Comparison of ENCODE assay signal across 8 mouse cellular contexts in genomic region chr11:53351943-53352590, GRCm38 (mm10). TPM values are rescaled to one million over a fixed set of nuclear protein-coding genes. Genes with fewer than 3 reads are reported as not detected.
DNase-seq lines count a peak whose midpoint lies in the region; ATAC-seq lines count a peak whose summit lies in the region.

No protein-coding gene starts in this region.

- no peaks in the 10 kb centered on the region for H3K9me3 ChIP-seq in megakaryocyte, embryonic 14.5 days
- H3K9me3 ChIP-seq in embryonic facial prominence, embryonic 13.5 days, result no peaks in the 10 kb centered on the region
- no peaks in the 10 kb centered on the region for H3K9me3 ChIP-seq in intestine, embryonic 15.5 days
- H3K9me3 ChIP-seq in midbrain, embryonic 16.5 days (replicated peaks; ENCODE audit: control insufficient read depth, low read length, poor library complexity, severe bottlenecking), result no peaks in the 10 kb centered on the region

- ATAC-seq in megakaryocyte, adult 5-6 weeks (ENCODE audit: poor library complexity, severe bottlenecking), result no peak
- ATAC-seq in embryonic facial prominence, embryonic 13.5 days (ENCODE audit: insufficient number of reproducible peaks, insufficient read depth, low FRiP score, low TSS enrichment, low read depth), result no peak
- no peak for ATAC-seq in intestine, embryonic 15.5 days
- no peak for ATAC-seq in midbrain, embryonic 16.5 days

- H3K4me2 ChIP-seq in embryonic facial prominence, embryonic 13.5 days, result peak overlapping the region; percentile 69
- H3K4me2 ChIP-seq in intestine, embryonic 15.5 days (replicated peaks), result peak overlapping the region; percentile 88
- peak overlapping the region; percentile 79 for H3K4me2 ChIP-seq in midbrain, embryonic 16.5 days (ENCODE audit: low read length)

- 3% methylated on average over 14 of the region's 14 CpGs for WGBS in embryonic facial prominence, embryonic 13.5 days
- WGBS in intestine, embryonic 15.5 days, result 5% methylated on average over 14 of the region's 14 CpGs
- 3% methylated on average over 14 of the region's 14 CpGs for WGBS in midbrain, embryonic 16.5 days

- H3K27ac ChIP-seq in embryonic facial prominence, embryonic 13.5 days, result peak overlapping the region; percentile 98
- peak overlapping the region; percentile 98 for H3K27ac ChIP-seq in intestine, embryonic 15.5 days
- H3K27ac ChIP-seq in midbrain, embryonic 16.5 days (ENCODE audit: low read length), result peak overlapping the region; percentile 99

- no peaks in the 10 kb centered on the region for H3K27me3 ChIP-seq in megakaryocyte, embryonic 14.5 days (replicated peaks)
- H3K27me3 ChIP-seq in embryonic facial prominence, embryonic 13.5 days, result no peaks in the 10 kb centered on the region
- no peaks in the 10 kb centered on the region for H3K27me3 ChIP-seq in intestine, embryonic 15.5 days (replicated peaks)
- H3K27me3 ChIP-seq in midbrain, embryonic 16.5 days (ENCODE audit: control insufficient read depth, insufficient read depth, low read depth, low read length), result no peaks in the 10 kb centered on the region

- no peak for DNase-seq in adrenal gland, postnatal 25 days
- DNase-seq in layer of hippocampus, adult 11-12 months (ENCODE audit: low spot score), result no peak
- DNase-seq in urinary bladder, postnatal 14 days (ENCODE audit: low spot score), result no peak

- H3K4me3 ChIP-seq in megakaryocyte, embryonic 14.5 days (replicated peaks), result peak overlapping the region; percentile 98
- H3K4me3 ChIP-seq in embryonic facial prominence, embryonic 13.5 days, result peak overlapping the region; percentile 73
- peak overlapping the region; percentile 98 for H3K4me3 ChIP-seq in intestine, embryonic 15.5 days (replicated peaks)
- H3K4me3 ChIP-seq in midbrain, embryonic 16.5 days (ENCODE audit: low read depth, low read length), result peak overlapping the region; percentile 96

- H3K36me3 ChIP-seq in megakaryocyte, embryonic 14.5 days (replicated peaks; ENCODE audit: low read length), result peaks cover 26% of the 10 kb centered on the region
- 0 out of 2 replicates have a peak, but pooled peaks cover 6% of the 10 kb centered on the region for H3K36me3 ChIP-seq in embryonic facial prominence, embryonic 13.5 days
- no peaks in the 10 kb centered on the region for H3K36me3 ChIP-seq in intestine, embryonic 15.5 days
- H3K36me3 ChIP-seq in midbrain, embryonic 16.5 days (ENCODE audit: control insufficient read depth, insufficient read depth, low read length), result no peaks in the 10 kb centered on the region

- peaks cover 65% of the 10 kb centered on the region for H3K4me1 ChIP-seq in megakaryocyte, embryonic 14.5 days
- peaks cover 4% of the 10 kb centered on the region for H3K4me1 ChIP-seq in embryonic facial prominence, embryonic 13.5 days
- 0 out of 2 replicates have a peak, but pooled peaks cover 3% of the 10 kb centered on the region for H3K4me1 ChIP-seq in intestine, embryonic 15.5 days (replicated peaks)
- peaks cover 18% of the 10 kb centered on the region for H3K4me1 ChIP-seq in midbrain, embryonic 16.5 days (ENCODE audit: control insufficient read depth, insufficient read depth, low read length)

- peak overlapping the region; percentile 94 for H3K9ac ChIP-seq in embryonic facial prominence, embryonic 13.5 days
- H3K9ac ChIP-seq in intestine, embryonic 15.5 days, result peak overlapping the region; percentile 98
- H3K9ac ChIP-seq in midbrain, embryonic 16.5 days (ENCODE audit: low read depth, low read length), result peak overlapping the region; percentile 99

RNA-seq across cellular contexts. Expression of gene Aff4, which starts 1.4 kb away (rescaled TPM):
- 1.2 and 2.3 TPM in 2 replicates for polyA plus RNA-seq in megakaryocyte, embryonic 14.5 days (2012; ENCODE audit: insufficient read depth, low replicate concordance)
- 59.1 and 62.0 TPM in 2 replicates for total RNA-seq in megakaryocyte, adult 5-6 weeks (2015)
- 38.3 and 38.4 TPM in 2 replicates for total RNA-seq in megakaryocyte, adult 5-6 weeks (2017)
- polyA plus RNA-seq in embryonic facial prominence, embryonic 13.5 days (2015; fragmentation: Nextera tagmentation; extraction: Ambion mirVana), result 60.8 and 61.1 TPM in 2 replicates
- 33.7 and 35.4 TPM in 2 replicates for polyA plus RNA-seq in intestine, embryonic 15.5 days (2015; fragmentation: Nextera tagmentation; extraction: Ambion mirVana)
- polyA plus RNA-seq in midbrain, embryonic 16.5 days (2015; fragmentation: Nextera tagmentation; extraction: Ambion mirVana), result 42.4 and 53.5 TPM in 2 replicates
- 156 and 173 TPM in 2 replicates for total RNA-seq in adrenal gland, postnatal 25 days (2021)

RNA-seq across cellular contexts. Expression of gene Zcchc10, which starts 27.6 kb away (rescaled TPM):
- 1.5 and 1.9 TPM in 2 replicates for polyA plus RNA-seq in megakaryocyte, embryonic 14.5 days (2012; ENCODE audit: insufficient read depth, low replicate concordance)
- 14.2 and 19.0 TPM in 2 replicates for total RNA-seq in megakaryocyte, adult 5-6 weeks (2015)
- total RNA-seq in megakaryocyte, adult 5-6 weeks (2017), result 1.9 and 3.2 TPM in 2 replicates
- polyA plus RNA-seq in embryonic facial prominence, embryonic 13.5 days (2015; fragmentation: Nextera tagmentation; extraction: Ambion mirVana), result 21.5 and 23.5 TPM in 2 replicates
- polyA plus RNA-seq in intestine, embryonic 15.5 days (2015; fragmentation: Nextera tagmentation; extraction: Ambion mirVana), result 14.2 and 17.5 TPM in 2 replicates
- polyA plus RNA-seq in midbrain, embryonic 16.5 days (2015; fragmentation: Nextera tagmentation; extraction: Ambion mirVana), result 13.7 and 16.1 TPM in 2 replicates
- total RNA-seq in adrenal gland, postnatal 25 days (2021), result 12.7 and 14.2 TPM in 2 replicates

RNA-seq across cellular contexts. Expression of gene Hspa4, which starts 51.8 kb away (rescaled TPM):
- 16.7 and 34.7 TPM in 2 replicates for polyA plus RNA-seq in megakaryocyte, embryonic 14.5 days (2012; ENCODE audit: insufficient read depth, low replicate concordance)
- 84.8 and 87.0 TPM in 2 replicates for total RNA-seq in megakaryocyte, adult 5-6 weeks (2015)
- 313 and 322 TPM in 2 replicates for total RNA-seq in megakaryocyte, adult 5-6 weeks (2017)
- polyA plus RNA-seq in embryonic facial prominence, embryonic 13.5 days (2015; fragmentation: Nextera tagmentation; extraction: Ambion mirVana), result 80.5 and 84.4 TPM in 2 replicates
- 103 and 106 TPM in 2 replicates for polyA plus RNA-seq in intestine, embryonic 15.5 days (2015; fragmentation: Nextera tagmentation; extraction: Ambion mirVana)
- 37.9 and 38.1 TPM in 2 replicates for polyA plus RNA-seq in midbrain, embryonic 16.5 days (2015; fragmentation: Nextera tagmentation; extraction: Ambion mirVana)
- 179 and 185 TPM in 2 replicates for total RNA-seq in adrenal gland, postnatal 25 days (2021)

Comparison
In these comparisons a context has a peak if more than half of its experiments do, and no peak if none do; other contexts are left out.
1. RNA of gene Aff4, which starts 1.4 kb away (polyA plus RNA-seq): 60.8 to 61.1 TPM in embryonic facial prominence, embryonic 13.5 days, 42.4 to 53.5 TPM in midbrain, embryonic 16.5 days and 33.7 to 35.4 TPM in intestine, embryonic 15.5 days; 1.2 to 2.3 TPM in megakaryocyte, embryonic 14.5 days; every median in the first group is over 10 times any median in the second.
2. Peak in every context shown above with its lines, with median percentiles within 50 percentile points of each other: H3K4me3 ChIP-seq, H3K27ac ChIP-seq, H3K4me2 ChIP-seq and H3K9ac ChIP-seq.